Comparison of ENCODE assay signal across 15 mouse cellular contexts in the genomic region with DNA sequence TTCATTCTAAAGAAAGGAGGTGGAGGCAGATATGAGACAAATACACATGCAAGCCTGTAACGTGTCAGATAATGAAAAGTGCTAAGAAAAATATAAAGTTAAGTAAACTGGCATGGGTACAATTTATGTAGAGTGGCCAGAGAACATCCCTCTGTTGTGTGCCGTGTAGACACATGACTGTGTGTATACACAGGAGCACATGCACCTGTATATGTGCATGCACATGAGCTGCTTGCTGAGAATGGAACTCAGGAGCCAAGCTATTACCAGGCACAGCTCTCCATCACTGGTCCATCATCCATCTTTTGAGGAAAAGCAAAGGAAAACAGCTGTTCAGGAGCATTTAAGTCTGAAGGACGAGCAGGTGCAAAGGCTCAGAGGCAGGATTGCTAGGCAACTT.
"Had no signal": no experiment of that assay in that cellular context is flagged by ENCODE, and none has a peak within 500 bp of the region (broad histone marks: within the 10 kb centered on the region; RNA-seq: fewer than 3 reads in every experiment).

No protein-coding gene starts in this region.

- H3K9ac ChIP-seq: neural tube, embryonic 15.5 days; stomach, embryonic 15.5 days had no signal

- H3K4me2 ChIP-seq: neural tube, embryonic 15.5 days; stomach, embryonic 15.5 days had no signal

- H3K4me1 ChIP-seq: neural tube, embryonic 15.5 days; stomach, embryonic 15.5 days had no signal

- H3K36me3 ChIP-seq: neural tube, embryonic 15.5 days; stomach, embryonic 15.5 days had no signal

- H3K9me3 ChIP-seq: neural tube, embryonic 15.5 days; stomach, embryonic 15.5 days had no signal

- H3K27me3 ChIP-seq: neural tube, embryonic 15.5 days; stomach, embryonic 15.5 days had no signal

- H3K27ac ChIP-seq: neural tube, embryonic 15.5 days; stomach, embryonic 15.5 days; stomach, postnatal 0 days had no signal

- DNase-seq: retina, postnatal 1 day; right cerebral cortex, adult 18-20 months; right cerebral cortex, postnatal 14 days; right cerebral cortex, postnatal 25 days; right cerebral cortex, postnatal 4 days; spleen, adult 18-20 months; thymus, adult 18-20 months; thymus, adult 2 months; thymus, postnatal 14 days; thymus, postnatal 25 days; thymus, postnatal 36 days; thymus, postnatal 4 days had no signal

- H3K4me3 ChIP-seq: neural tube, embryonic 15.5 days; stomach, embryonic 15.5 days had no signal
